Mouse (Mus musculus): ENCODE measurements around the gene H2-DMb1. TPM values are rescaled to one million over a fixed set of nuclear protein-coding genes. Genes with fewer than 3 reads are reported as not detected.
A peak's percentile ranks its signal among the peaks of the same experiment; 100 is the strongest.

Gene H2-DMb1
- polyA plus RNA-seq, 1 experiment from 2014 or later = 0.15 TPM

- Histone ChIP-seq H3K9ac (ENCODE audit: low read length) (no peak overlapping the region), H3K4me2 (ENCODE audit: low read depth, low read length, severe bottlenecking) (no peak overlapping the region), H3K9me3 (ENCODE audit: control insufficient read depth, low read length) (no peaks in the 10 kb centered on the region), H3K4me1 (replicated peaks; ENCODE audit: control insufficient read depth, insufficient read depth, low read length) (peaks cover 9% of the 10 kb centered on the region), H3K36me3 (ENCODE audit: control insufficient read depth, insufficient read depth, low read length) (no peaks in the 10 kb centered on the region), H3K27ac (ENCODE audit: low read depth, low read length) (no peak overlapping the region), H3K4me3 (ENCODE audit: low read depth, low read length) (no peak overlapping the region), H3K27me3 (ENCODE audit: control insufficient read depth, insufficient read depth, low read length) (peaks cover 36% of the 10 kb centered on the region)
- DNase-seq (ENCODE audit: low spot score) (no peak), ATAC-seq (replicated peaks; ENCODE audit: low FRiP score) (peak; percentile 65; the same call in 1 of the 2 replicates)
- 76% methylated on average over 4 of the region's 4 CpGs for WGBS
Measured at GRCm38 (mm10) chr17:34202760-34203442, 50.0 kb downstream of the H2-DMb1 start.

- H3K9ac ChIP-seq (ENCODE audit: low read length) = peak within 1 kb of the TSS; percentile 57
- H3K4me3 ChIP-seq (ENCODE audit: low read depth, low read length) = peak within 1 kb of the TSS; percentile 50
- no peaks in the 10 kb centered on the region for H3K9me3 ChIP-seq (ENCODE audit: control insufficient read depth, low read length)
- no peaks in the 10 kb centered on the region for H3K36me3 ChIP-seq (ENCODE audit: control insufficient read depth, insufficient read depth, low read length)
- ATAC-seq (replicated peaks; ENCODE audit: low FRiP score) (no peak), DNase-seq (ENCODE audit: low spot score) (no peak)
- peaks cover 31% of the 10 kb centered on the region for H3K27me3 ChIP-seq (ENCODE audit: control insufficient read depth, insufficient read depth, low read length)
- H3K4me1 ChIP-seq (replicated peaks; ENCODE audit: control insufficient read depth, insufficient read depth, low read length) = peaks cover 4% of the 10 kb centered on the region
- 64% methylated on average over 5 of the region's 5 CpGs for WGBS
- peak within 1 kb of the TSS; percentile 86 for H3K4me2 ChIP-seq (ENCODE audit: low read depth, low read length, severe bottlenecking)
- H3K27ac ChIP-seq (ENCODE audit: low read depth, low read length) = no peak within 1 kb of the TSS
Measured at GRCm38 (mm10) chr17:34203444-34203843, 50.6 kb downstream of the H2-DMb1 start, which contains the start of gene Tap2. TSS of gene Tap2 (plus strand) at chr17:34203527.

GRCm38 (mm10) chr17:34204303-34205010, 51.6 kb downstream of the H2-DMb1 start:
- Histone ChIP-seq H3K4me3 (ENCODE audit: low read depth, low read length) (peak overlapping the region; percentile 50), H3K9ac (ENCODE audit: low read length) (peak overlapping the region; percentile 57), H3K27ac (ENCODE audit: low read depth, low read length) (no peak overlapping the region), H3K4me2 (ENCODE audit: low read depth, low read length, severe bottlenecking) (peak overlapping the region; percentile 86), H3K27me3 (ENCODE audit: control insufficient read depth, insufficient read depth, low read length) (peaks cover 21% of the 10 kb centered on the region), H3K4me1 (replicated peaks; ENCODE audit: control insufficient read depth, insufficient read depth, low read length) (peaks cover 4% of the 10 kb centered on the region), H3K9me3 (ENCODE audit: control insufficient read depth, low read length) (no peaks in the 10 kb centered on the region), H3K36me3 (ENCODE audit: control insufficient read depth, insufficient read depth, low read length) (no peaks in the 10 kb centered on the region)
- under 1% methylated on average over 44 of the region's 44 CpGs for WGBS
- ATAC-seq (replicated peaks; ENCODE audit: low FRiP score) = 0 out of 2 replicates have a peak, but pooled peaks have one; percentile 27
- peak; percentile 90 for DNase-seq (ENCODE audit: low spot score)

- ATAC-seq (replicated peaks; ENCODE audit: low FRiP score) (no peak), DNase-seq (ENCODE audit: low spot score) (no peak)
- H3K4me2 ChIP-seq (ENCODE audit: low read depth, low read length, severe bottlenecking) = peak overlapping the region; percentile 86
- H3K36me3 ChIP-seq (ENCODE audit: control insufficient read depth, insufficient read depth, low read length) = no peaks in the 10 kb centered on the region
- 13% methylated on average over 18 of the region's 18 CpGs for WGBS
- peaks cover 4% of the 10 kb centered on the region for H3K4me1 ChIP-seq (replicated peaks; ENCODE audit: control insufficient read depth, insufficient read depth, low read length)
- peak overlapping the region; percentile 50 for H3K4me3 ChIP-seq (ENCODE audit: low read depth, low read length)
- H3K27ac ChIP-seq (ENCODE audit: low read depth, low read length) = no peak overlapping the region
- H3K27me3 ChIP-seq (ENCODE audit: control insufficient read depth, insufficient read depth, low read length) = peaks cover 18% of the 10 kb centered on the region
- no peaks in the 10 kb centered on the region for H3K9me3 ChIP-seq (ENCODE audit: control insufficient read depth, low read length)
- H3K9ac ChIP-seq (ENCODE audit: low read length) = peak overlapping the region; percentile 57
Measured at GRCm38 (mm10) chr17:34205021-34205745, 52.3 kb downstream of the H2-DMb1 start.

GRCm38 (mm10) chr17:34205746-34206176, 52.9 kb downstream of the H2-DMb1 start:
- H3K36me3 ChIP-seq (ENCODE audit: control insufficient read depth, insufficient read depth, low read length) = no peaks in the 10 kb centered on the region
- no peak overlapping the region for H3K4me3 ChIP-seq (ENCODE audit: low read depth, low read length)
- H3K4me1 ChIP-seq (replicated peaks; ENCODE audit: control insufficient read depth, insufficient read depth, low read length) = peaks cover 4% of the 10 kb centered on the region
- no peaks in the 10 kb centered on the region for H3K9me3 ChIP-seq (ENCODE audit: control insufficient read depth, low read length)
- H3K4me2 ChIP-seq (ENCODE audit: low read depth, low read length, severe bottlenecking) = no peak overlapping the region
- no peak overlapping the region for H3K9ac ChIP-seq (ENCODE audit: low read length)
- no peak overlapping the region for H3K27ac ChIP-seq (ENCODE audit: low read depth, low read length)
- peaks cover 18% of the 10 kb centered on the region for H3K27me3 ChIP-seq (ENCODE audit: control insufficient read depth, insufficient read depth, low read length)
- 16% methylated on average over 9 of the region's 9 CpGs for WGBS
- ATAC-seq (replicated peaks; ENCODE audit: low FRiP score) (no peak), DNase-seq (ENCODE audit: low spot score) (no peak)

- H3K9ac ChIP-seq (ENCODE audit: low read length) = no peak overlapping the region
- ATAC-seq (replicated peaks; ENCODE audit: low FRiP score) (no peak), DNase-seq (ENCODE audit: low spot score) (no peak)
- H3K36me3 ChIP-seq (ENCODE audit: control insufficient read depth, insufficient read depth, low read length) = no peaks in the 10 kb centered on the region
- no peak overlapping the region for H3K4me3 ChIP-seq (ENCODE audit: low read depth, low read length)
- peaks cover 22% of the 10 kb centered on the region for H3K27me3 ChIP-seq (ENCODE audit: control insufficient read depth, insufficient read depth, low read length)
- WGBS = 85% methylated on average over 5 of the region's 5 CpGs
- no peak overlapping the region for H3K4me2 ChIP-seq (ENCODE audit: low read depth, low read length, severe bottlenecking)
- H3K27ac ChIP-seq (ENCODE audit: low read depth, low read length) = no peak overlapping the region
- no peaks in the 10 kb centered on the region for H3K9me3 ChIP-seq (ENCODE audit: control insufficient read depth, low read length)
- H3K4me1 ChIP-seq (replicated peaks; ENCODE audit: control insufficient read depth, insufficient read depth, low read length) = peaks cover 4% of the 10 kb centered on the region
Measured at GRCm38 (mm10) chr17:34206731-34207130, 53.9 kb downstream of the H2-DMb1 start.

- Histone ChIP-seq H3K36me3 (ENCODE audit: control insufficient read depth, insufficient read depth, low read length) (no peaks in the 10 kb centered on the region), H3K9ac (ENCODE audit: low read length) (no peak overlapping the region), H3K4me2 (ENCODE audit: low read depth, low read length, severe bottlenecking) (no peak overlapping the region), H3K9me3 (ENCODE audit: control insufficient read depth, low read length) (no peaks in the 10 kb centered on the region), H3K4me3 (ENCODE audit: low read depth, low read length) (no peak overlapping the region), H3K27ac (ENCODE audit: low read depth, low read length) (no peak overlapping the region), H3K4me1 (replicated peaks; ENCODE audit: control insufficient read depth, insufficient read depth, low read length) (peaks cover 4% of the 10 kb centered on the region), H3K27me3 (ENCODE audit: control insufficient read depth, insufficient read depth, low read length) (peaks cover 29% of the 10 kb centered on the region)
- ATAC-seq (replicated peaks; ENCODE audit: low FRiP score) (no peak), DNase-seq (ENCODE audit: low spot score) (no peak)
- WGBS = 74% methylated on average over 3 of the region's 3 CpGs
Measured at GRCm38 (mm10) chr17:34207456-34207855, 54.6 kb downstream of the H2-DMb1 start.

GRCm38 (mm10) chr17:34207866-34208265, 55.0 kb downstream of the H2-DMb1 start:
- ATAC-seq (replicated peaks; ENCODE audit: low FRiP score) = no peak
- WGBS = 96% methylated on average over 9 of the region's 9 CpGs
- Histone ChIP-seq H3K36me3 (ENCODE audit: control insufficient read depth, insufficient read depth, low read length) (no peaks in the 10 kb centered on the region), H3K4me1 (replicated peaks; ENCODE audit: control insufficient read depth, insufficient read depth, low read length) (peaks cover 4% of the 10 kb centered on the region), H3K4me3 (ENCODE audit: low read depth, low read length) (no peak overlapping the region), H3K9me3 (ENCODE audit: control insufficient read depth, low read length) (no peaks in the 10 kb centered on the region), H3K9ac (ENCODE audit: low read length) (no peak overlapping the region), H3K27me3 (ENCODE audit: control insufficient read depth, insufficient read depth, low read length) (peaks cover 32% of the 10 kb centered on the region), H3K4me2 (ENCODE audit: low read depth, low read length, severe bottlenecking) (no peak overlapping the region), H3K27ac (ENCODE audit: low read depth, low read length) (no peak overlapping the region)
- DNase-seq (ENCODE audit: low spot score) = no peak
